Mouse (Mus musculus) liver, adult (tissue): ENCODE measurements at regions not wholly inside any gene's neighbourhood (a gene's known extent, or its start where the extent isn't known, plus 50 kb on each side); places are given as distances from the start of the nearest gene placed in this dataset.

Experiments
- GATA4 ChIP-seq: IDR thresholded peaks from 2 replicates; pipeline ENCODE4 v1.6.1; 2014; ENCODE audit warnings: mild to moderate bottlenecking, low read length; ENCODE audit not compliant: insufficient replicate concordance

DNA sequence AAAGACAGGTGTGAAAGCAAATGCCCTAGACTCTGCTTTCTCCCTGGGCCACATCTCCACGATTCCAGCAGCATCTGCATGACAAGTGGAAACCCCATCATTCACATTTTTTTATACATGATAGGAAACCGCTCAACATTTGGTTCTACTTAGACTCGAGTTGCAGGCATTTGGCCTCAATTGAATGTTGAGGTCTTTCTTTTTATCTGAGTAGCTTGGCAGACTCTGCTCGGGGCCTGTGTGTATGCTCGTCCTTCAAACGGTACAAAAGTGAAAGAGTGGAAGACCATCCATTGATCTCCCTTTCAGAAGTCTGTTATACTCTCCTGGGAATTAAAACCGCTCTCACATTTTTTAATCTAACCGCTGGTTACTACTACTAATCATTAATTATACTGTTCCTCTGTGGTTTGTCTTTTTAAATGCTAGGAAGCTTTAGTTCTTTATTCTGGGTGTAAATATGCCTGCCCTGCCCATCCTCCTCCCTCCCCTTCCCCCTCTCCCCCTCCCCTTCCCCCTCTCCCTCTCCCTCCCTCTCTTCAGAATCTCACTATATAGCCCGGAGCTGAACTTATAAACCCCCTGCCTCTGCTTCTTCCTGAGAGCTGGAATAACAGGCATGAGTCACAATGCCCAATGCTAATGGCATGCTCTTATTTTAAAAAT, 75.5 kb downstream of the Dyrk2 start:
- TF ChIP-seq GATA4 = no peak

DNA sequence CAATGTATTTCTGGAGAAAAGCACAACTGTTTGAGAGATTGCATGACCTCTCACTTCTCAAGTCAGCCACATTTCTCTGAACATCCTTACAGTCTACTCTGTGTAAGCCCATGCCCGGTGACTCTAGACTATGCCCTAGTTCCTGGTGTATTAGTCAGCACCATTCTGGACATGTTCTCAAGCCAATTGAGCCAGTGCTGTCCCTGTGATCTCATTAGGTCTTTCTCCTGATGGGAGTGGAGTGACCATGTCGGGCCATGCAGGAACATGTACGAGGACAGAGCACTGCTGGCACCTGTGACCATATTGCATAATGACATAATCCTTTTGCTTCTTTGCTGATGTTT, 75.0 kb downstream of the Dyrk2 start:
- no peak for TF ChIP-seq GATA4

DNA sequence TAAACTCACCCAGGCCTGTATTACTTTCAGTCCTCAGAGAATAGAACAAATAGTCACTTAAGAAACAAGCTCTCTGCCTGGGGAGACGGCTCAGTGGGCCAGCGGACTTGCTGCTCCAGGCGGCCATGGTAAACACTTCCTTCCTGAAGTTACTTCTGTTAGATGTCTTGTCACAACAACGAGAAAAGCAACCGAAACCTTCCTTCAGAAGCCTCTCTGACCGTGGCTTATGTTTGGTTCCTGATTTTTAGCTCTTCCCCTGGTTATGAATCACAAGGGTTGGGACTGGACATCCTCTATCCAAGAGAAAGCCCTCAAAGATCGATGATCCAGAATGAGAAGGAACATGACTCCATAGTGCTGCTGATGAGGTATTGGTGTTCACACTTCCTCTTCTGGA, 73.5 kb downstream of the Dyrk2 start:
- TF ChIP-seq GATA4 = no peak

DNA sequence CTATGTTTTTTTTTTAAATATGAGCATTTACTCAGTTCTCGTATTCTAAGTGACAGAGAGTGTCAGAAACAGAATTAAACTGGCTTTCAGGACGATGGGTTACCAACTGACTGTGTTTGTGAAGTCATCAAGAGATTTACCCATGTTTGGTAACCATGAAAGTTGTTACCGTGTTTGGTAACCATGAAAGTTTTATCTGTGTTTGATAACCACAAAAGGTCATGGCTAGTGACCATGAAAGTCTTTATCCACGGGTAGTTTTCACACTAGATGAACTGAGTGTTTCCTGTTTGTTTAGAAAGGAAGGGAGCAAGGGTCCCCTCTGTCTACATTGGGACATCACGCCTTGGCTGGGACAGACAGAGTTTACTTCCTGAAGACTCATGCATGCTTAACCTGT, 72.8 kb downstream of the Dyrk2 start:
- TF ChIP-seq GATA4 = no peak

DNA sequence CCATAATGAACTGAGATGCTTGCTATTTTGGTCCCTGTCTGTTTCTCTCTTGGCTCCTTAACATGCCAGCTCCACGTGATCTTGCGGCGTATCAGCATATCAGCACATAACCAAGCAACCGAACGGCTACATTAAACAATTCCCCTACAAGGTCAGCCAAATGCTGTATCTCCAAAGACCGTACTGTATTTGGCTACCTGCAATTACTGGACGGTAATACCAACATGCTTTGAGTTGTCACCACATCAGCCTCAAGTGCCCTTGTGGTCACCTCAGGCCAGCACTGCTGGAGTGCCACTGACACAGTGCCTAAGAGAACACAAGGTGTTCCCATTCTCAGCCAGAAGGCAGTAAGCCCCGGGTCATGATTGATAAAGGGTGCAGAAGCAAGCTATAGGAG, 70.2 kb downstream of the Dyrk2 start:
- no peak for TF ChIP-seq GATA4

DNA sequence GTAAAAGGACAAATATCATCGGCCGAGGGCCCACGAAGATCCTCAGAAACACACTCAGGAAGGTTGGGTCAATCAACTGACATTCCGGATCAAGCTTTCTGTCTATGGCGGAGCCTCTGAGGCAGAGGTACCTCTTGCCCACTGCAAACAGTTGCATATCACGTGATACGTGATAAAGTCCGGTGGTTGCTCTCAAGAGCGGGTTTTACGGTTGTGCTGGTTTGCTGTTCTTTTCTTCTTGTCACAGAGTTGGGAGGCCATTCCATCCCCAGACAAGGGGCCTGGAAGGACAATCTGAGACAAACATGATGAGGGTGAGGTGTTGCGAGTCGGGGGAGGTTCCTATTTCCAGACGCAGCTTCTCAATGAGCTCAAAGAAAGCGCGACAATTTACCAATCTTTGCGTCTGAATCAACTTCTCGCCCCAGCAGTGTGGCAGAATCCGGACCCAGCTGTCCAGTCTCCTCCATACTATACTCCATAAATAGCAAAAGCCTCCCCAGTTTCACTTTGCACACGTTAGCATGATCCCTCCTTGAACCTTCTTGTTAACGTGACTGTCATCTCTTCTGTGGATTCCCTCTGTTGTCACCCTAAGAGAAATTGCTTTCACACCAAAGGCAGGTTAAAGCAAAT, 66.0 kb downstream of the Dyrk2 start:
- TF ChIP-seq GATA4 = no peak

DNA sequence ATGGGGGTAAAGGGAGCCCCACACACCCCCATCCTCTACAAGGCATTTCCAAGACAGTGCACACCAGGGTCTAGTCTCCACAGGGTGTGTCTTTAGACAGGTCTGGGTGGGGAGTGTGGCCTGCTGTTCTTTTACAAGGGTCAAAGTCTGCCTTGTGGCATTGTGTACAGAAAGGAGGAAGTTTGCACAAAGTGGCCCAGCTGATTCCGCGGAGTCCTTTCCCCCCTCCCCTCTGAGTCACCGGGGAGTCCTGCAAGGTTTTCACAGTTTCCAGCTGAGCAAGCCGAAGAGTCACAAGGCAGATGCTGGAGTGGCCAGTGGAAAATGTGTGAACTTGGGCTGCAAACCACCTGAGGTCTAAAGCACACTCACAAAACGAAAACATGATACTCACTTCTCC, 65.4 kb downstream of the Dyrk2 start:
- TF ChIP-seq GATA4 = no peak
